Mouse (Mus musculus) bone marrow, adult 2 months (tissue): ENCODE data around the gene Elk4.

Source experiments
- CTCF ChIP-seq: fragments of 200-500 bp; IDR thresholded peaks from 2 replicates; pipeline ENCODE4 v1.5.1; 2011; ENCODE audit warnings: low read length, control low read depth; ENCODE audit not compliant: control insufficient read depth, insufficient read depth
- POLR2A ChIP-seq: fragments of 200-500 bp; IDR thresholded peaks from 2 replicates; pipeline ENCODE4 v1.6.1; 2011; ENCODE audit warnings: low read depth, mild to moderate bottlenecking, control low read depth, low read length, borderline replicate concordance; ENCODE audit not compliant: control insufficient read depth

GRCm38 (mm10) chr1:131987432-131987831 is 20.0 kb upstream of the Elk4 start:
- no peak for TF ChIP-seq CTCF
- no peak for TF ChIP-seq POLR2A
